In genomic region chr16:37616104-37616503, GRCm38 (mm10) we compare ENCODE assay signal across 16 mouse cellular contexts. TPM values are rescaled to one million over a fixed set of nuclear protein-coding genes. Genes with fewer than 3 reads are reported as not detected.
"Had no signal": no experiment of that assay in that cellular context is flagged by ENCODE, and none has a peak within 500 bp of the region (broad histone marks: within the 10 kb centered on the region; RNA-seq: fewer than 3 reads in every experiment).

No protein-coding gene starts in this region.

- H3K27me3 ChIP-seq: liver, embryonic 12.5 days had no signal

- H3K9me3 ChIP-seq: liver, embryonic 12.5 days; midbrain, embryonic 10.5 days had no signal

- DNase-seq: kidney, adult 8-10 months; kidney, postnatal 25 days; layer of hippocampus, adult 9-11 months; lung, postnatal 10 days; lung, postnatal 4 days; midbrain, embryonic 14.5 days had no signal

- H3K4me2 ChIP-seq: liver, embryonic 12.5 days; lung, embryonic 14.5 days had no signal

- H3K36me3 ChIP-seq: liver, embryonic 12.5 days; midbrain, embryonic 10.5 days had no signal

- H3K4me1 ChIP-seq: liver, embryonic 12.5 days had no signal

- H3K4me3 ChIP-seq: liver, embryonic 12.5 days; midbrain, embryonic 10.5 days; myocyte had no signal

- ATAC-seq: intestine, postnatal 0 days; liver, embryonic 12.5 days had no signal

- H3K27ac ChIP-seq: liver, embryonic 12.5 days; midbrain, embryonic 10.5 days; stomach, postnatal 0 days had no signal

- H3K9ac ChIP-seq: liver, embryonic 12.5 days; lung, embryonic 14.5 days had no signal

RNA-seq across cellular contexts. Expression of gene Hgd, which starts 36.2 kb away (rescaled TPM):
- total RNA-seq: left cerebral cortex, adult 18-20 months; left cerebral cortex, postnatal 14 days; megakaryocyte, adult 5-6 weeks had no signal
- polyA plus RNA-seq: limb, embryonic 11.5 days had no signal
